In the genomic region with DNA sequence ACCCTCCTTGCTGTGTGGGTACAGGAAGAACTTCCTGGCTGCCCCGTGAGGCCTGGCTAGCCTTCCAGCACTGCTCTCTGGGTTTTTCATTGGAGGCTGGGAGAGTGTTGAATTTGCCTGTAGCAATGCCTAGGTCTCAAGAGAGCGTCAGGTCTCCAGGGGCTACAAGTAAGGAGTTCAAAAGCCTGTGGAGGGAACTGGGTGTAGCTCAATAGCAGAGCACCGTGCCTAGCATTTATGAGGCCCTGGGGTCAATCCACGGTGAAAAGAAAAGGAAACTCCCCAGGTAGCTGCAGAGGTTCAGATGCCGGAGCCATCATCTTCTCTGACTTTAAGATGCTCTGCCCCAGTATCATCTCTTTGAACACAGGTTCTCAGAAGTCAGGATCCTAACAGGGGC, we compare ENCODE assay signal across 34 mouse cellular contexts. TPM values are rescaled to one million over a fixed set of nuclear protein-coding genes. Genes with fewer than 3 reads are reported as not detected.
DNase-seq lines count a peak whose midpoint lies in the region; ATAC-seq and TF ChIP-seq lines count a peak whose summit lies in the region.
"Had no signal": no experiment of that assay in that cellular context is flagged by ENCODE, and none has a peak within 500 bp of the region (broad histone marks: within the 10 kb centered on the region; RNA-seq: fewer than 3 reads in every experiment).

No protein-coding gene starts in this region.

- ATAC-seq in limb, embryonic 14.5 days (ENCODE audit: low FRiP score, low read depth): no peak
- ATAC-seq: activated CD4-positive, CD25-positive, alpha-beta regulatory T cell, adult 4 months; forebrain, embryonic 15.5 days; hindbrain, postnatal 0 days; inflammation-experienced regulatory T-cells, adult 6 months had no signal

- TF ChIP-seq POLR2A in limb, embryonic 14.5 days (IDR thresholded peaks at IDR 0.05; ENCODE audit: borderline replicate concordance, extremely low read depth, insufficient read depth, insufficient read length): no peak

- H3K36me3 ChIP-seq in heart, embryonic 10.5 days: no peaks in the 10 kb centered on the region
- no peaks in the 10 kb centered on the region for H3K36me3 ChIP-seq in limb, embryonic 14.5 days (ENCODE audit: control insufficient read depth, insufficient read depth, low read length)
- H3K36me3 ChIP-seq in limb, embryonic 10.5 days: no peaks in the 10 kb centered on the region
- H3K36me3 ChIP-seq: embryonic facial prominence, embryonic 10.5 days; embryonic facial prominence, embryonic 13.5 days; forebrain, embryonic 12.5 days; forebrain, embryonic 15.5 days; heart, embryonic 15.5 days had no signal

- 0 out of 2 replicates have a peak overlapping the region, but pooled peaks have one; percentile 4 for H3K9ac ChIP-seq in limb, embryonic 14.5 days (ENCODE audit: low read depth, low read length, severe bottlenecking)
- H3K9ac ChIP-seq: embryonic facial prominence, embryonic 13.5 days; forebrain, embryonic 12.5 days; forebrain, embryonic 15.5 days; heart, embryonic 15.5 days; hindbrain, embryonic 14.5 days had no signal

- no peak for TF ChIP-seq CTCF in gastrocnemius, adult 2 months (IDR thresholded peaks at IDR 0.05)

- intact Hi-C loops in gastrocnemius, adult 2 months (cut with DNase I): no loop called here
- intact Hi-C loops in heart, postnatal 10 days (cut with DNase I): no loop called here

- peaks cover 10% of the 10 kb centered on the region; the same call in 1 of the 2 replicates for H3K27me3 ChIP-seq in heart, embryonic 10.5 days (ENCODE audit: insufficient read depth, poor library complexity, severe bottlenecking)
- H3K27me3 ChIP-seq in limb, embryonic 14.5 days (ENCODE audit: control insufficient read depth, insufficient read depth, low read length): no peaks in the 10 kb centered on the region
- H3K27me3 ChIP-seq in limb, embryonic 10.5 days (ENCODE audit: low read depth, poor library complexity, severe bottlenecking): peaks cover 7% of the 10 kb centered on the region; the same call in 1 of the 2 replicates
- H3K27me3 ChIP-seq: forebrain, embryonic 15.5 days; heart, embryonic 15.5 days had no signal

- no peaks in the 10 kb centered on the region for H3K9me3 ChIP-seq in heart, embryonic 10.5 days
- H3K9me3 ChIP-seq in limb, embryonic 14.5 days (ENCODE audit: control insufficient read depth, low read length): no peaks in the 10 kb centered on the region
- H3K9me3 ChIP-seq in limb, embryonic 10.5 days (replicated peaks): no peaks in the 10 kb centered on the region
- H3K9me3 ChIP-seq: embryonic facial prominence, embryonic 10.5 days; embryonic facial prominence, embryonic 13.5 days; forebrain, embryonic 12.5 days; forebrain, embryonic 15.5 days; heart, embryonic 15.5 days had no signal

- H3K4me1 ChIP-seq in heart, embryonic 10.5 days: peaks cover 25% of the 10 kb centered on the region
- H3K4me1 ChIP-seq in limb, embryonic 14.5 days (ENCODE audit: control insufficient read depth, insufficient read depth, low read length): peaks cover 14% of the 10 kb centered on the region; the same call in 1 of the 2 replicates
- peaks cover 26% of the 10 kb centered on the region for H3K4me1 ChIP-seq in limb, embryonic 10.5 days

- no peak for DNase-seq in gastrocnemius, adult 2 months
- no peak for DNase-seq in gastrocnemius, adult 8-10 months (ENCODE audit: low spot score in 2 of 2)
- DNase-seq in heart, embryonic 10.5 days (ENCODE audit: low spot score): peak; percentile 61
- no peak for DNase-seq in heart, postnatal 10 days
- DNase-seq in limb, embryonic 14.5 days (ENCODE audit: low spot score): no peak
- no peak for DNase-seq in limb, embryonic 10.5 days (ENCODE audit: low spot score)
- DNase-seq in urinary bladder, adult 2 months (ENCODE audit: low spot score): peak; percentile 15
- DNase-seq in urinary bladder, postnatal 36 days (ENCODE audit: low spot score in 2 of 2): no peak
- DNase-seq: adrenal gland, adult 8-10 months; adrenal gland, postnatal 25 days; cerebellum, adult 11-12 months; cerebellum, adult 8-10 months; cerebellum, postnatal 10 days; cerebellum, postnatal 36 days; embryo, embryonic 11 days; gastrocnemius, postnatal 14 days; heart, adult 18-20 months had no signal

- H3K27ac ChIP-seq in gastrocnemius, adult 2 months: peak overlapping the region; percentile 81
- H3K27ac ChIP-seq in heart, embryonic 10.5 days: no peak overlapping the region
- H3K27ac ChIP-seq in limb, embryonic 14.5 days (replicated peaks; ENCODE audit: low read depth, low read length): no peak overlapping the region
- H3K27ac ChIP-seq in limb, embryonic 10.5 days: no peak overlapping the region
- H3K27ac ChIP-seq: embryonic facial prominence, embryonic 10.5 days; embryonic facial prominence, embryonic 13.5 days; forebrain, embryonic 12.5 days; forebrain, embryonic 15.5 days; heart, embryonic 15.5 days; hindbrain, embryonic 14.5 days; hindbrain, postnatal 0 days had no signal

- WGBS in heart, embryonic 10.5 days: 70% methylated on average over 5 of the region's 5 CpGs
- 42% methylated on average over 5 of the region's 5 CpGs for WGBS in limb, embryonic 14.5 days
- WGBS in limb, embryonic 10.5 days: 63% methylated on average over 5 of the region's 5 CpGs

- H3K4me2 ChIP-seq in limb, embryonic 14.5 days (replicated peaks; ENCODE audit: low read depth, low read length, severe bottlenecking): no peak overlapping the region
- H3K4me2 ChIP-seq: embryonic facial prominence, embryonic 13.5 days; forebrain, embryonic 12.5 days; forebrain, embryonic 15.5 days; heart, embryonic 11.5 days; heart, embryonic 15.5 days; hindbrain, embryonic 14.5 days had no signal

- no peak overlapping the region for H3K4me3 ChIP-seq in gastrocnemius, adult 2 months
- H3K4me3 ChIP-seq in heart, embryonic 10.5 days: no peak overlapping the region
- H3K4me3 ChIP-seq in limb, embryonic 14.5 days (replicated peaks; ENCODE audit: low read length): no peak overlapping the region
- no peak overlapping the region for H3K4me3 ChIP-seq in limb, embryonic 10.5 days
- H3K4me3 ChIP-seq: embryonic facial prominence, embryonic 10.5 days; embryonic facial prominence, embryonic 13.5 days; erythroblast, embryonic 14.5 days; forebrain, embryonic 12.5 days; forebrain, embryonic 15.5 days; heart, embryonic 15.5 days had no signal

RNA-seq across cellular contexts. Expression of a gene that starts 9.1 kb away (rescaled TPM):
- 10 to 100 TPM; 14.8 to 17.4 TPM for total RNA-seq in gastrocnemius, adult 2 months (2021)
- total RNA-seq in gastrocnemius, adult 8-10 months (2022): 10 to 100 TPM; 14.5 to 20.7 (median 16.2) TPM
- polyA plus RNA-seq in heart, embryonic 10.5 days (2016; fragmentation: Nextera tagmentation; extraction: Ambion mirVana): 3.4 and 3.9 TPM in 2 replicates
- 10 to 100 TPM; 20.5 to 21.2 TPM for total RNA-seq in heart, postnatal 10 days (2021)
- 6.7 TPM in 2 replicates for polyA plus RNA-seq in limb, embryonic 14.5 days (2012; rRNA removed)
- 6.8 and 8.1 TPM in 2 replicates for polyA plus RNA-seq in limb, embryonic 14.5 days (2014; fragmentation: Nextera tagmentation; extraction: Ambion mirVana)
- polyA plus RNA-seq in limb, embryonic 10.5 days (2016; fragmentation: Nextera tagmentation; extraction: Ambion mirVana): 0.87 and 1.4 TPM in 2 replicates
- polyA plus RNA-seq in urinary bladder, adult 2 months (2012; rRNA removed): 159 and 184 TPM in 2 replicates
- polyA plus RNA-seq: erythroblast, embryonic 14.5 days had no signal

RNA-seq across cellular contexts. Expression of a gene that starts 39.4 kb away (rescaled TPM):
- not detected for total RNA-seq in gastrocnemius, adult 2 months (2021)
- total RNA-seq in gastrocnemius, adult 8-10 months (2022): not detected
- not detected in 2 replicates for polyA plus RNA-seq in heart, embryonic 10.5 days (2016; fragmentation: Nextera tagmentation; extraction: Ambion mirVana)
- not detected for total RNA-seq in heart, postnatal 10 days (2021)
- not detected in 2 replicates for polyA plus RNA-seq in limb, embryonic 14.5 days (2012; rRNA removed)
- not detected in 2 replicates for polyA plus RNA-seq in limb, embryonic 14.5 days (2014; fragmentation: Nextera tagmentation; extraction: Ambion mirVana)
- polyA plus RNA-seq in limb, embryonic 10.5 days (2016; fragmentation: Nextera tagmentation; extraction: Ambion mirVana): not detected in 2 replicates
- polyA plus RNA-seq in urinary bladder, adult 2 months (2012; rRNA removed): 0.28 and 0.33 TPM in 2 replicates
- total RNA-seq: adrenal gland, adult 8-10 months; adrenal gland, postnatal 25 days; ES-E14; gastrocnemius, postnatal 14 days; gastrocnemius, postnatal 4 days; heart, adult 18-20 months; heart, postnatal 25 days; hematopoietic stem cell, adult 5-6 weeks; hindbrain, postnatal 0 days had no signal
- polyA plus RNA-seq: brain, embryonic 14.5 days; cortical plate, adult 2 months; embryonic facial prominence, embryonic 10.5 days; embryonic facial prominence, embryonic 13.5 days; erythroblast, embryonic 14.5 days; forebrain, embryonic 12.5 days; heart, embryonic 11.5 days; heart, embryonic 15.5 days; hindbrain, embryonic 14.5 days; hindbrain, postnatal 0 days; inflammation-experienced regulatory T-cells, adult 6 months had no signal

Comparison
In these comparisons a context has a peak if more than half of its experiments do, and no peak if none do; other contexts are left out.
1. DNase-seq: peak in heart, embryonic 10.5 days (single experiment) and urinary bladder, adult 2 months (single experiment); none in gastrocnemius, adult 2 months (single experiment), gastrocnemius, adult 8-10 months (0 of 2), heart, postnatal 10 days (0 of 2), limb, embryonic 14.5 days (single experiment), limb, embryonic 10.5 days (single experiment) and urinary bladder, postnatal 36 days (0 of 2).
2. RNA of a gene that starts 9.1 kb away (polyA plus RNA-seq): 159 to 184 TPM in urinary bladder, adult 2 months; 6.7 to 8.1 TPM in limb, embryonic 14.5 days, 3.4 to 3.9 TPM in heart, embryonic 10.5 days and 0.87 to 1.4 TPM in limb, embryonic 10.5 days; every median in the first group is over 10 times any median in the second.